Mouse (Mus musculus) bone marrow macrophage, adult 2 months (primary cell): ENCODE measurements at regions not wholly inside any gene's neighbourhood (a gene's known extent, or its start where the extent isn't known, plus 50 kb on each side); places are given as distances from the start of the nearest gene placed in this dataset.

Source experiments
- CTCF ChIP-seq: IDR thresholded peaks from 2 replicates; pipeline ENCODE4 v1.5.1; 2012; ENCODE audit warnings: low read depth, mild to moderate bottlenecking, low read length, moderate library complexity
- POLR2A ChIP-seq: IDR thresholded peaks from 2 replicates; pipeline ENCODE4 v1.6.1; 2012; ENCODE audit warnings: mild to moderate bottlenecking, low read depth, low read length, borderline replicate concordance

GRCm38 (mm10) chr12:32690096-32690495 is 129.2 kb upstream of the Nampt start:
- TF ChIP-seq CTCF (no peak), POLR2A (no peak)
